Mouse (Mus musculus) G1E (cell line): ENCODE data around the gene Ak2.

Experiments used
- CTCF ChIP-seq: IDR thresholded peaks from 2 replicates; pipeline ENCODE4 v1.5.1; 2012; ENCODE audit warnings: low read depth, low read length, inconsistent platforms, mixed read lengths
- GATA1 ChIP-seq: IDR thresholded peaks from 2 replicates; pipeline ENCODE4 v1.6.1; 2012; ENCODE audit warnings: borderline replicate concordance, low read length, inconsistent platforms, mixed read lengths

GRCm38 (mm10) chr4:128966751-128967150, 25.0 kb upstream of the Ak2 start:
- no peak for TF ChIP-seq GATA1
- TF ChIP-seq CTCF: no peak
